Mouse (Mus musculus) forebrain, embryonic 14.5 days (tissue): Measurements from ENCODE around the gene Lama2. TPM values are rescaled to one million over a fixed set of nuclear protein-coding genes. Genes with fewer than 3 reads are reported as not detected.

Experiments used
- ATAC-seq: fragments of 200-750 bp; cut with Nextera tagmentation; 2 replicates; pipeline ENCODE4 v1.8.0; 2017; ENCODE audit warnings: mild to moderate bottlenecking, moderate library complexity
- DNase-seq: peaks from one replicate; pipeline ENCODE4 v3.0.0-alpha.2; 2015; ENCODE audit warnings: low spot score
- H3K27ac ChIP-seq: fragments of 300-500 bp; sonication (generic); 2 replicates; pipeline ENCODE4 v1.5.1; 2014; ENCODE audit warnings: low read depth, mild to moderate bottlenecking, control low read depth, low read length, moderate library complexity
- H3K27me3 ChIP-seq: fragments of 300-500 bp; sonication (generic); replicated peaks from 2 replicates; pipeline ENCODE4 v1.6.1; 2014; ENCODE audit warnings: low read length, control low read depth, mixed read lengths; ENCODE audit not compliant: control insufficient read depth, insufficient read depth
- H3K36me3 ChIP-seq: fragments of 300-500 bp; sonication (generic); 2 replicates; pipeline ENCODE4 v1.6.1; 2014; ENCODE audit warnings: low read length, control low read depth; ENCODE audit not compliant: control insufficient read depth, insufficient read depth
- H3K4me1 ChIP-seq: fragments of 300-500 bp; sonication (generic); 2 replicates; pipeline ENCODE4 v1.6.1; 2014; ENCODE audit warnings: antibody characterized with exemption, low read length, control low read depth; ENCODE audit not compliant: control insufficient read depth, insufficient read depth
- H3K4me2 ChIP-seq: fragments of 300-500 bp; sonication (generic); 2 replicates; pipeline ENCODE4 v1.6.1; 2014; ENCODE audit warnings: mild to moderate bottlenecking, control low read depth, low read length
- H3K4me3 ChIP-seq: fragments of 300-500 bp; sonication (generic); 2 replicates; pipeline ENCODE4 v1.5.1; 2014; ENCODE audit warnings: low read depth, low read length, control low read depth
- H3K9ac ChIP-seq: fragments of 300-500 bp; sonication (generic); 2 replicates; pipeline ENCODE4 v1.6.1; 2014; ENCODE audit warnings: mild to moderate bottlenecking, low read length, control low read depth, moderate library complexity
- H3K9me3 ChIP-seq: fragments of 300-500 bp; sonication (generic); replicated peaks from 2 replicates; pipeline ENCODE4 v1.6.1; 2016; ENCODE audit warnings: low read length, control low read depth, mixed read lengths; ENCODE audit not compliant: control insufficient read depth
- WGBS: fragments of 180-500 bp; shearing (Covaris S2); extraction: QIAGEN DNeasy Blood & Tissue Kit; methylation state at CpG from one replicate; pipeline ENCODE4 v1.1.7; 2014; 5-methylcytosine and 5-hydroxymethylcytosine counted together
- polyA plus RNA-seq: library from polyadenylated mRNA; unstranded; fragments of >200 nt; fragmentation: Nextera tagmentation; extraction: Ambion mirVana; gene quantifications from 2 replicates; pipeline ENCODE4 v1.2.1, GENCODE M21; 2014

Lama2 gene
- polyA plus RNA-seq, 1 experiment from 2014 or later: 4.1 TPM

DNA sequence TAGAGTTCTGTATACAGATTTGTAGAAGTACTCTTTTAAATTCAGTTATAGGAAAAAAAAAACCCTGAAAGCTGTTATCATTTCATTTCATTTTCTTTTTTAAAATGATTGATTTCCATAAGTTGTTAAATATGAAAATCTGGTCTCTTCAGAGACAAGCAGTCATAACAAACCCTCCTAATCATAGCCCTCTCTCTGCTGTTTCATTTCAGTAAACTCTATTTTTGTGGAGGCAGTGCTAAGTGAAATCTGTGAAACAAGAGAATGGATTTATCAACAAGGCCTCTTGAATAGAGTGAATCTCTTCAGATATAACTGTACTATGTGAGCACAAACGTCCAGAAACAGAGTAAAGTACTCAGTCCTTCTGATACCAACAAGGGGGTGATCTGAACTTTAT lies 577.7 kb downstream of the Lama2 start:
- DNase-seq: no peak
- H3K4me1 ChIP-seq: no peaks in the 10 kb centered on the region
- ATAC-seq: no peak
- no peak overlapping the region for H3K27ac ChIP-seq
- H3K4me2 ChIP-seq: no peak overlapping the region
- no peak overlapping the region for H3K9ac ChIP-seq
- no peaks in the 10 kb centered on the region for H3K36me3 ChIP-seq
- no peaks in the 10 kb centered on the region for H3K27me3 ChIP-seq
- WGBS: 56% methylated on average over 1 of the region's 1 CpGs
- no peaks in the 10 kb centered on the region for H3K9me3 ChIP-seq
- no peak overlapping the region for H3K4me3 ChIP-seq

DNA sequence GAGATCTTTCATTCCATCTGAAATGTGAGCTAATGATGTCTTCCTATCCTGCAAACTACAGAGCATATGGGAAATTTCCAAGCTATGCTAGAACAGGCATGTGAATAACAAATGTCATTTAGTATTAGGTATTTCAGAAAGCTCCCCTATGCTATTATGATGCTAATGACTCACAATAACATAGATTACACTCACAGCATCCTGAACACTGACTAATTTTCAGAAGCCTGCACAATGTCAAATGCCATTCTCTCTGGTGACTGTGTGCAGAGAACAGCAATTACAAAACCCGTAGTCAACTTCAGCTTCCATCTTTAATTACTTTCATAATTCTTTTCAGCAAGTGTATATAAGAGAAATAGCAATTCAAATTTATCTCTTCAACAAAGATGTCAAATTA lies 596.9 kb downstream of the Lama2 start:
- ATAC-seq (no peak), DNase-seq (no peak)
- 47% methylated on average over 1 of the region's 1 CpGs for WGBS

DNA sequence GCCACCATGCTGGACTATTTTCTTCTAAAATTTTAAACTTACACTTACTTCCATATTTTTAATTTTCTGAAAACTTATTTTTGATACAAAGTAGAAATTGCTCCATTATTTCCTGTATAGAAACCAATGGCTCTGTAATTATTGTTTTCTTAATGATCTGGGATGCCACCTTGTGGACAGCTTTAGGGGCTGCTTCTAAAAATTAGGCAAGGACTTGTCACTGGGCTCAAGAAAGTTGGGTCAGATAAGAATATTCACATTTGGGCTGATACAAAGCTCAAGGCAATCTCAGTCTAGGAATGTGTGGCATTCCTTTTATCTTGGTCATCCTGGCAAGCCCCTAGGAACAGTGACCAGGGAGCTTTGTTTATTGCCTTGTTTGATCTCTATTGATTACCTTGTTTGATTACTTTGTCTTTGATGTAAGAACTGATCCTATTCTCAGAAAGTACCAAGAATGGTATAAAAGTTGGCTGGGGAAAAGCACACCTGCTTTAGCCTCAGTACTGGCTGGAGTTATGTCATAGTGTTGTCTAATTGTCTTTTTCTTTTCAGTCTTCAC lies 606.7 kb downstream of the Lama2 start:
- no peaks in the 10 kb centered on the region for H3K27me3 ChIP-seq
- no peak overlapping the region for H3K9ac ChIP-seq
- H3K4me1 ChIP-seq: no peaks in the 10 kb centered on the region
- no peaks in the 10 kb centered on the region for H3K36me3 ChIP-seq
- no peak overlapping the region for H3K4me3 ChIP-seq
- ATAC-seq (no peak), DNase-seq (no peak)
- no peak overlapping the region for H3K4me2 ChIP-seq
- no peaks in the 10 kb centered on the region for H3K9me3 ChIP-seq
- no peak overlapping the region for H3K27ac ChIP-seq

More for the DNA sequence above, 596.9 kb downstream of the Lama2 start:
- Histone ChIP-seq H3K27me3 (no peaks in the 10 kb centered on the region), H3K9ac (no peak overlapping the region), H3K9me3 (no peaks in the 10 kb centered on the region), H3K4me2 (no peak overlapping the region), H3K27ac (no peak overlapping the region), H3K4me1 (no peaks in the 10 kb centered on the region), H3K4me3 (no peak overlapping the region), H3K36me3 (no peaks in the 10 kb centered on the region)

DNA sequence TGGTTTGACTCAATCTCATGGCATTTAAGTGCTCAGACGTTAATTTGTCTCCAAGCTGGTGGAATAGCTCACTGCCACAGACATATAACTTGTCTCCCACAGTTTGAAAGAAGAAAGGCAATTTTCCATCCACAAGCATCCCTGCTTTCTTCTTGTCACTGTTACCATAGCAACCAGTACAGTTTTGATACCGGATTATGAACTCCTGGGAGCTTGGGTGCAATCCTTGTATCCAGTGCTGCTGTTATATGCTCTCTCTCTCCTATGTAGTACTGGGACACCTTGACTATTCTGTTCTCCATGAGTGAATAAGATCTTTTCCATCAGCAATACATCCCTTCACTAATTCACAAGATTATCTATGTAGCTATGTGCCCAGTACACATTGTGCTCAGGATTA lies 612.2 kb downstream of the Lama2 start:
- no peak overlapping the region for H3K9ac ChIP-seq
- H3K36me3 ChIP-seq: no peaks in the 10 kb centered on the region
- no peak overlapping the region for H3K27ac ChIP-seq
- no peak overlapping the region for H3K4me2 ChIP-seq
- peak; percentile 56 for DNase-seq
- ATAC-seq: no peak
- WGBS: 54% methylated on average over 2 of the region's 2 CpGs
- H3K4me1 ChIP-seq: no peaks in the 10 kb centered on the region
- H3K27me3 ChIP-seq: no peaks in the 10 kb centered on the region
- H3K9me3 ChIP-seq: no peaks in the 10 kb centered on the region
- no peak overlapping the region for H3K4me3 ChIP-seq

DNA sequence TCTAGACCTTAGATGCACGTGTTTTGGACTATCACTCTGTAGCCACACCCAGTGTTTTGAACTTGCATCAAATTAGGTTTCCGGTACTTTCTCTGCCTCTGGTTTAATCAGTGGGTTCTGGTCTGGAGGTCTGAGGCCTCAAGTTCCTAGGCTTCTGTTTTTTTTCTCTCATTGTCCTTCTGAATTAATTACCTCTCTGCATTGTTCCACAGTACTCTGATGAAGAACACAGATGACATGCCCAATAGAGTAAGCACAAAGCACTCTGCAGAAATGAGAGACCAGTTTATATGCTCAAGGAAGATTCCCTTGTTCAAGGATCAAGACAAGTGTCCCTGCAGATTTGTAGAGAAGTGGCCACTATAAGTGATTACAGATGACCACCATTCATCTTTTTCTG lies 613.8 kb downstream of the Lama2 start:
- no peaks in the 10 kb centered on the region for H3K9me3 ChIP-seq
- WGBS: 65% methylated on average over 2 of the region's 2 CpGs

DNA sequence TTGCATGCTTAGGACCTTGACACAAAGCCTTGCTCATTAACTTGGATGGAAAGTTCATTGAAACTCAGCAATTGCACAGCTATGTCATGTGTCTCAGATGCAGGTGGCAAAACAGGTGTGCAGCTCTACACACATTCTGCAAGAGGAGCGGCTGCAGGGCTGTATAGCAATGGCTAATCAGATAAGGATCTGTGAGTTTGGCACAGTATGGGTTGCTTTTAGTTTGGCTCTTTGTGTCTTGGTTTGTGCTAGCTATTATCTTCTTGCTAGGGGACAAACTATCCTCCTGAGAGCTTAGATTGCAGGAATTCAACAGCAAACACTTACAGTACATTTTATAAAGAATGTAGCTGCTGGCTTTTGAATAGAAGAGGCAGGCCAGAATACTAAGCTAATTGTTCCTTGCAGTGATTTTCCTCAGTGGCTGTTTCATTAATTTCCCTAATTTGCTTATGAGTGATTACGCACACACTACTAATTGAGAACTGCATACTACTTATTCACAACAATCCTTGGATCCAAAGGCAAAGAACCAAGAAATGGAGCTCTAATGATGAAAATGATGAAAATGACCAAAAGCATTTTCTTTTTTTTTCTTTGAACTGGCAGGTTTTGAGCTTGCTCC lies 617.9 kb downstream of the Lama2 start:
- H3K36me3 ChIP-seq: no peaks in the 10 kb centered on the region
- no peak overlapping the region for H3K4me2 ChIP-seq
- ATAC-seq (peak; percentile 83), DNase-seq (peak; percentile 79)
- WGBS: 13% methylated on average over 2 of the region's 2 CpGs
- no peaks in the 10 kb centered on the region for H3K9me3 ChIP-seq
- no peaks in the 10 kb centered on the region for H3K27me3 ChIP-seq
- no peak overlapping the region for H3K4me3 ChIP-seq
- peak overlapping the region; percentile 27; the same call in 1 of the 2 replicates for H3K27ac ChIP-seq
- H3K9ac ChIP-seq: no peak overlapping the region
- peaks cover 7% of the 10 kb centered on the region for H3K4me1 ChIP-seq

More for the DNA sequence above, 613.8 kb downstream of the Lama2 start:
- no peaks in the 10 kb centered on the region for H3K36me3 ChIP-seq
- DNase-seq: no peak
- peaks cover 7% of the 10 kb centered on the region for H3K4me1 ChIP-seq
- H3K27me3 ChIP-seq: no peaks in the 10 kb centered on the region
- no peak overlapping the region for H3K9ac ChIP-seq
- ATAC-seq: no peak
- H3K4me2 ChIP-seq: no peak overlapping the region
- no peak overlapping the region for H3K4me3 ChIP-seq
- no peak overlapping the region for H3K27ac ChIP-seq

DNA sequence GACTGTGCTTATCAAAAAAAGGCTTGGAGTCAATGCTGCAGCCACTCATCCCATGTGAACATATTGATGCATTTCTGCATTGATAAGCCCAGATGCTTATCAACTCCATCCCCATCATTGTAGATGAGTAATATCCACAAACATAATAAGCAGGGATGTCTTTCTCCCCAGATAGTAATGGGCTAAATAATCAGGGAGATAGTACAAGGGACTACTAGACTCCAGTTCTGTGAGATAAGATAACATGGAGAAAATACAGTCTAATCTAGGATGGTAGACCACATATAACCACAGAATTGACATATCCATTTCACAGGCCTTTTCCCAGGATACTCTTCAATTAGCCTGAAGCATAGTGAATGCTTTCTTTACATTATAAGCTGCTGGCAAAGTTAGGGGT lies 622.9 kb downstream of the Lama2 start:
- Histone ChIP-seq H3K27me3 (no peaks in the 10 kb centered on the region), H3K4me1 (peaks cover 4% of the 10 kb centered on the region), H3K9me3 (no peaks in the 10 kb centered on the region), H3K4me3 (no peak overlapping the region), H3K36me3 (no peaks in the 10 kb centered on the region), H3K27ac (no peak overlapping the region), H3K9ac (no peak overlapping the region), H3K4me2 (no peak overlapping the region)
- no peak for ATAC-seq
- no peak for DNase-seq

DNA sequence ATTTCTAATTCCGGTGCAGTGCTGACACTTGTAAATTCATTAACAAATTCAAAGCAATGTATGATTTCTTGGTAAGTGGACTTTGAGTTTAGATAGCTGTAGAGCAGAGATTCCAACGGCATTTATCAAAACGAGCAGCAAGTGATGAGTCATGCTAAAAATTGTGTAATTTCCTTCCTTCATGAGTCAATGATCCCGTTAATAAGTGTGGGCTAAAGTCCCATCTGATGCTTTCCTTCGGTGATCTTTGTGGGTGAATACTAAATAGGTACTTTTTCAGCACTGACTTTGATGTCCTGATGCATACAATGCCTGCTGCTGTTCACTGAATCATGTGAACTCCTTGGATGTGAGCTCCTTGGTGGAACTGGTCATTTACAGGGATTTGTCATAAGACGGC lies 623.6 kb downstream of the Lama2 start:
- 82% methylated on average over 6 of the region's 6 CpGs for WGBS
- ATAC-seq: no peak
- H3K9ac ChIP-seq: no peak overlapping the region

DNA sequence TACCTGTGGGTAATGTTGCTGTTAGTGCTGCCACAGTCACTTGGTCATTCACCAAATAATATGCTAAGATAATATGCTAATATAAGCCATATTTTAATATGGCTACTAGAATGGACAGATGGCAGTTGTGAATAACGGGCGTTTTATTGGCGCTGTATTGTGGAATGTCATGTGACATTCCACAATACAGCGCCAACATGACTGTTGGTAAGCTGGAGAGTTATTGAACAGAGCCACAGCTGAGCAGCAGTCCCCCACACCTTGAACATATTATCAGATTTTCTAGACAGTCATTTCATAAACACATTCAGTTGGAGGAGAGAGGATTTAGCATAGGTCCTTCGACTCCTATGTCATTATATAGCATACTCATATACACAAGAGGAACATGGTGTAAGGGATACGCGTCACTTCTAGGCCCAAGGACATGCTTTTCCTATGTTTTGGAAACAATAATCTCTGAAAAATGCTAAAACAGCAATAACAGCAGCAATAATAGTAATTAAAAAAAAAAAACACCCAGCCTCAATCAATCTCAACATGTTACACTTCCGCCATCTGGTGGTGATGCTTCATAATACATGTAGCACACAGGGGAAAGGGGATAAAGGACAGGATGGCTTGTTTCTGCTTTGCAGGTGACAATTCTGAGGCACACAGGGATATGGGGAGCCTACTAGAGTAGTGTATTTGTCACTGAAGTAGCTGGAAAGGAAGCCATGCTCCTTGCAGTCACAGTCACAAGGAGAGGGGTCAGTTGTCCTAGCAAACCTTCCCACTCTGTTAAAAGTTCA lies 624.2 kb downstream of the Lama2 start:
- Histone ChIP-seq H3K9ac (no peak overlapping the region), H3K27ac (no peak overlapping the region), H3K27me3 (no peaks in the 10 kb centered on the region), H3K4me1 (no peaks in the 10 kb centered on the region), H3K9me3 (no peaks in the 10 kb centered on the region), H3K4me2 (no peak overlapping the region), H3K4me3 (no peak overlapping the region), H3K36me3 (no peaks in the 10 kb centered on the region)
- WGBS: 73% methylated on average over 8 of the region's 8 CpGs
- ATAC-seq (peak; percentile 44), DNase-seq (peak; percentile 78)

More for the DNA sequence above, 623.6 kb downstream of the Lama2 start:
- no peaks in the 10 kb centered on the region for H3K4me1 ChIP-seq
- no peaks in the 10 kb centered on the region for H3K9me3 ChIP-seq
- no peak for DNase-seq
- no peak overlapping the region for H3K27ac ChIP-seq
- no peaks in the 10 kb centered on the region for H3K36me3 ChIP-seq
- no peak overlapping the region for H3K4me2 ChIP-seq
- no peaks in the 10 kb centered on the region for H3K27me3 ChIP-seq
- no peak overlapping the region for H3K4me3 ChIP-seq
